In genomic region chr5:118327961-118328712, GRCm38 (mm10) we compare ENCODE assay signal across 7 mouse cellular contexts.
A peak's percentile ranks its signal among the peaks of the same experiment; 100 is the strongest.
DNase-seq lines count a peak whose midpoint lies in the region; ATAC-seq lines count a peak whose summit lies in the region.

No protein-coding gene starts in this region.

- 10% methylated on average over 28 of the region's 28 CpGs for WGBS in heart, embryonic 13.5 days
- WGBS in midbrain, embryonic 16.5 days, result 3% methylated on average over 28 of the region's 28 CpGs

- H3K4me2 ChIP-seq in heart, embryonic 13.5 days, result peak overlapping the region; percentile 71
- peak overlapping the region; percentile 53 for H3K4me2 ChIP-seq in midbrain, embryonic 16.5 days (ENCODE audit: low read length)

- H3K4me3 ChIP-seq in heart, embryonic 13.5 days, result peak overlapping the region; percentile 43
- H3K4me3 ChIP-seq in midbrain, embryonic 16.5 days (ENCODE audit: low read depth, low read length), result peak overlapping the region; percentile 21

- no peaks in the 10 kb centered on the region for H3K9me3 ChIP-seq in heart, embryonic 13.5 days
- H3K9me3 ChIP-seq in midbrain, embryonic 16.5 days (replicated peaks; ENCODE audit: control insufficient read depth, low read length, poor library complexity, severe bottlenecking), result no peaks in the 10 kb centered on the region

- no peak overlapping the region for H3K27ac ChIP-seq in heart, embryonic 13.5 days (replicated peaks)
- H3K27ac ChIP-seq in midbrain, embryonic 16.5 days (ENCODE audit: low read length), result peak overlapping the region; percentile 65

- H3K27me3 ChIP-seq in heart, embryonic 13.5 days (replicated peaks), result peaks cover 40% of the 10 kb centered on the region
- peaks cover 3% of the 10 kb centered on the region for H3K27me3 ChIP-seq in midbrain, embryonic 16.5 days (ENCODE audit: control insufficient read depth, insufficient read depth, low read depth, low read length)

- peaks cover 29% of the 10 kb centered on the region for H3K4me1 ChIP-seq in heart, embryonic 13.5 days
- peaks cover 29% of the 10 kb centered on the region for H3K4me1 ChIP-seq in midbrain, embryonic 16.5 days (ENCODE audit: control insufficient read depth, insufficient read depth, low read length)

- no peaks in the 10 kb centered on the region for H3K36me3 ChIP-seq in heart, embryonic 13.5 days
- no peaks in the 10 kb centered on the region for H3K36me3 ChIP-seq in midbrain, embryonic 16.5 days (ENCODE audit: control insufficient read depth, insufficient read depth, low read length)

- peak overlapping the region; percentile 33 for H3K9ac ChIP-seq in heart, embryonic 13.5 days
- H3K9ac ChIP-seq in midbrain, embryonic 16.5 days (ENCODE audit: low read depth, low read length), result no peak overlapping the region

- peak; percentile 73 for DNase-seq in 3134 (ENCODE audit: extremely low read depth, insufficient read length, low spot score)
- peak; percentile 97 for DNase-seq in NIH3T3 (ENCODE audit: low read depth)
- peak; percentile 71 to 72 for DNase-seq in kidney, postnatal 4 days
- DNase-seq in left cerebral cortex, adult 9 months (ENCODE audit: low spot score in 2 of 2), result no peak

- no peak for ATAC-seq in heart, embryonic 13.5 days (ENCODE audit: extremely low read depth, insufficient number of reproducible peaks, low FRiP score, low TSS enrichment)
- ATAC-seq in midbrain, embryonic 16.5 days, result peak; percentile 64
- no peak for ATAC-seq in monocyte, adult 5-6 weeks (replicated peaks; ENCODE audit: insufficient number of reproducible peaks, low FRiP score, low TSS enrichment, poor library complexity, severe bottlenecking)

Comparison
In these comparisons a context has a peak if more than half of its experiments do, and no peak if none do; other contexts are left out.
1. DNase-seq: peak in 3134 (single experiment), NIH3T3 (single experiment) and kidney, postnatal 4 days (2 of 2); none in left cerebral cortex, adult 9 months (0 of 2).